12 mouse cellular contexts compared by ENCODE assay signal in genomic region chr3:136835851-136836250, GRCm38 (mm10).
DNase-seq lines count a peak whose midpoint lies in the region; ATAC-seq and TF ChIP-seq lines count a peak whose summit lies in the region.
"Had no signal": no experiment of that assay in that cellular context is flagged by ENCODE, and none has a peak within 500 bp of the region (broad histone marks: within the 10 kb centered on the region; RNA-seq: fewer than 3 reads in every experiment).

No protein-coding gene starts in this region.

- no peak for TF ChIP-seq POLR2A in bone marrow, adult 2 months (IDR thresholded peaks at IDR 0.05; ENCODE audit: borderline replicate concordance, control insufficient read depth, low read depth, low read length)

- H3K9me3 ChIP-seq in forebrain, embryonic 10.5 days = no peaks in the 10 kb centered on the region
- H3K9me3 ChIP-seq in forebrain, postnatal 0 days (ENCODE audit: low read length) = no peaks in the 10 kb centered on the region
- H3K9me3 ChIP-seq in kidney, embryonic 15.5 days (replicated peaks) = no peaks in the 10 kb centered on the region
- no peaks in the 10 kb centered on the region for H3K9me3 ChIP-seq in liver, embryonic 16.5 days (replicated peaks; ENCODE audit: control insufficient read depth, low read length)

- no peak overlapping the region for H3K4me2 ChIP-seq in forebrain, postnatal 0 days (ENCODE audit: low read depth)
- H3K4me2 ChIP-seq in kidney, embryonic 15.5 days = no peak overlapping the region
- no peak overlapping the region for H3K4me2 ChIP-seq in liver, embryonic 16.5 days (ENCODE audit: low read depth, low read length)
- H3K4me2 ChIP-seq: lung, embryonic 14.5 days had no signal

- peak overlapping the region; percentile 73 for H3K27ac ChIP-seq in forebrain, embryonic 10.5 days
- H3K27ac ChIP-seq in forebrain, postnatal 0 days (ENCODE audit: low read depth, low read length) = no peak overlapping the region
- 0 out of 2 replicates have a peak overlapping the region, but pooled peaks have one; percentile 32 for H3K27ac ChIP-seq in kidney, embryonic 15.5 days
- peak overlapping the region; percentile 41; the same call in 1 of the 2 replicates for H3K27ac ChIP-seq in bone marrow, adult 2 months (ENCODE audit: control insufficient read depth, insufficient read depth, low read depth, low read length, poor library complexity)
- H3K27ac ChIP-seq in liver, embryonic 16.5 days (ENCODE audit: low read length) = 0 out of 2 replicates have a peak overlapping the region, but pooled peaks have one; percentile 30

- H3K27me3 ChIP-seq in forebrain, embryonic 10.5 days (ENCODE audit: poor library complexity, severe bottlenecking) = no peaks in the 10 kb centered on the region
- no peaks in the 10 kb centered on the region for H3K27me3 ChIP-seq in forebrain, postnatal 0 days (ENCODE audit: insufficient read depth, low read length)
- no peaks in the 10 kb centered on the region for H3K27me3 ChIP-seq in kidney, embryonic 15.5 days
- no peaks in the 10 kb centered on the region for H3K27me3 ChIP-seq in liver, embryonic 16.5 days (ENCODE audit: control insufficient read depth, insufficient read depth, low read depth, low read length)

- DNase-seq in forebrain, embryonic 10.5 days (ENCODE audit: extremely low spot score, low spot score) = peak; percentile 49
- no peak for DNase-seq in forebrain, postnatal 0 days
- no peak for DNase-seq in kidney, adult 11 months
- DNase-seq in lung, adult 18-20 months = no peak
- DNase-seq in thymus, postnatal 14 days = no peak
- DNase-seq: adrenal gland, postnatal 14 days; cerebellum, adult 9-10 months; gastrocnemius, postnatal 25 days; lung, embryonic 14.5 days had no signal

- H3K4me3 ChIP-seq in forebrain, embryonic 10.5 days = peak overlapping the region; percentile 10; the same call in 1 of the 2 replicates
- no peak overlapping the region for H3K4me3 ChIP-seq in forebrain, postnatal 0 days (ENCODE audit: low read depth, low read length)
- H3K4me3 ChIP-seq in kidney, embryonic 15.5 days (replicated peaks) = no peak overlapping the region
- H3K4me3 ChIP-seq in bone marrow, adult 2 months (replicated peaks; ENCODE audit: control insufficient read depth, low read depth, low read length) = no peak overlapping the region
- no peak overlapping the region for H3K4me3 ChIP-seq in liver, embryonic 16.5 days (ENCODE audit: low read depth, low read length)

- H3K4me1 ChIP-seq in forebrain, embryonic 10.5 days = peaks cover 68% of the 10 kb centered on the region
- H3K4me1 ChIP-seq in forebrain, postnatal 0 days (ENCODE audit: insufficient read depth) = peaks cover 18% of the 10 kb centered on the region; the same call in 1 of the 2 replicates
- H3K4me1 ChIP-seq in kidney, embryonic 15.5 days = peaks cover 44% of the 10 kb centered on the region
- H3K4me1 ChIP-seq in bone marrow, adult 2 months (ENCODE audit: control insufficient read depth, insufficient read depth, low read length) = no peaks in the 10 kb centered on the region; the same call in 1 of the 2 replicates
- peaks cover 10% of the 10 kb centered on the region for H3K4me1 ChIP-seq in liver, embryonic 16.5 days (ENCODE audit: control insufficient read depth, low read depth, low read length)

- no peak for TF ChIP-seq CTCF in forebrain, postnatal 0 days (IDR thresholded peaks at IDR 0.05; ENCODE audit: low read depth)
- TF ChIP-seq CTCF in bone marrow, adult 2 months (IDR thresholded peaks at IDR 0.05; ENCODE audit: control insufficient read depth, insufficient read depth, low read length) = no peak

- H3K9ac ChIP-seq in forebrain, postnatal 0 days = no peak overlapping the region
- H3K9ac ChIP-seq in kidney, embryonic 15.5 days = no peak overlapping the region
- H3K9ac ChIP-seq in liver, embryonic 16.5 days (ENCODE audit: low read depth, low read length) = no peak overlapping the region
- H3K9ac ChIP-seq: lung, embryonic 14.5 days had no signal

- 10% methylated on average over 9 of the region's 9 CpGs for WGBS in forebrain, embryonic 10.5 days
- 13% methylated on average over 9 of the region's 9 CpGs for WGBS in forebrain, postnatal 0 days
- 39% methylated on average over 9 of the region's 9 CpGs for WGBS in kidney, embryonic 15.5 days
- 70% methylated on average over 9 of the region's 9 CpGs for WGBS in bone marrow, adult 2 months
- WGBS in liver, embryonic 16.5 days (ENCODE audit: insufficient replicate concordance) = 58% methylated on average over 9 of the region's 9 CpGs

- H3K36me3 ChIP-seq in forebrain, embryonic 10.5 days (replicated peaks) = no peaks in the 10 kb centered on the region
- no peaks in the 10 kb centered on the region for H3K36me3 ChIP-seq in forebrain, postnatal 0 days (ENCODE audit: insufficient read depth)
- no peaks in the 10 kb centered on the region for H3K36me3 ChIP-seq in kidney, embryonic 15.5 days
- no peaks in the 10 kb centered on the region for H3K36me3 ChIP-seq in liver, embryonic 16.5 days (ENCODE audit: control insufficient read depth, insufficient read depth)

- no peak for ATAC-seq in forebrain, postnatal 0 days
- peak; percentile 57 for ATAC-seq in kidney, embryonic 15.5 days (replicated peaks; ENCODE audit: low FRiP score)
- ATAC-seq in liver, embryonic 16.5 days (ENCODE audit: low read depth) = no peak
